13 mouse cellular contexts compared by ENCODE assay signal in the genomic region with DNA sequence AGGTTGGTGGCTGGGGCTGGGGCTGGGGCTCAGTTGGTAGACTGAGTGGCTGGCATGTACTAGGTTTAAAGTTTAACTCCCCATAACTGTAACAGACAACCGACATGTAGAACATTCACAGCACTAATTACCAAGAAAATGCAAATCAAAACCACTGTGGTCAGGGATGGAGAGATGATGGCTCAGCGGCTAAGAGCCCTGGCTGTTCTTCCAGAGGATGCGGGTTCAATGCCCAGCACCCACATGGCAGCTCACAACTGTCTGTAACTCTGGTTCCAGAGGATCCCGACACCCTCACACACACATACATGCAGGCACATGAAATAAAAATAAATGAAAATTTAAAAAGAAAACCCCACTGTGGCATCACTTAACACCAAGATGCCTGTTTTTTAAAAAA. TPM values are rescaled to one million over a fixed set of nuclear protein-coding genes. Genes with fewer than 3 reads are reported as not detected.
A peak's percentile ranks its signal among the peaks of the same experiment; 100 is the strongest.
DNase-seq lines count a peak whose midpoint lies in the region; ATAC-seq and TF ChIP-seq lines count a peak whose summit lies in the region.
"Had no signal": no experiment of that assay in that cellular context is flagged by ENCODE, and none has a peak within 500 bp of the region (broad histone marks: within the 10 kb centered on the region; RNA-seq: fewer than 3 reads in every experiment).

No protein-coding gene starts in this region.

- H3K4me1 ChIP-seq in heart, embryonic 16.5 days (ENCODE audit: control insufficient read depth, insufficient read depth, low read length): peaks cover 52% of the 10 kb centered on the region
- H3K4me1 ChIP-seq in lung, embryonic 15.5 days: peaks cover 59% of the 10 kb centered on the region
- H3K4me1 ChIP-seq in intestine, embryonic 15.5 days (replicated peaks): peaks cover 38% of the 10 kb centered on the region
- peaks cover 30% of the 10 kb centered on the region for H3K4me1 ChIP-seq in stomach, embryonic 16.5 days (ENCODE audit: control insufficient read depth, insufficient read depth, low read length)
- H3K4me1 ChIP-seq in midbrain, postnatal 0 days (ENCODE audit: insufficient read depth, low read length): no peaks in the 10 kb centered on the region

- H3K27ac ChIP-seq in heart, embryonic 16.5 days (ENCODE audit: low read length): peak overlapping the region; percentile 69
- H3K27ac ChIP-seq in lung, embryonic 15.5 days: 0 out of 2 replicates have a peak overlapping the region, but pooled peaks have one; percentile 44
- H3K27ac ChIP-seq in intestine, embryonic 15.5 days: peak overlapping the region; percentile 48
- H3K27ac ChIP-seq in stomach, embryonic 16.5 days (ENCODE audit: low read length): peak overlapping the region; percentile 55
- no peak overlapping the region for H3K27ac ChIP-seq in midbrain, postnatal 0 days (ENCODE audit: low read depth, low read length)
- H3K27ac ChIP-seq: midbrain, embryonic 13.5 days had no signal

- no peak for ATAC-seq in heart, embryonic 16.5 days (replicated peaks; ENCODE audit: extremely low read depth, insufficient read depth, low FRiP score)
- no peak for ATAC-seq in lung, embryonic 15.5 days (ENCODE audit: borderline replicate concordance, extremely low read depth, low FRiP score, low TSS enrichment)
- ATAC-seq in intestine, embryonic 15.5 days: no peak
- no peak for ATAC-seq in stomach, embryonic 16.5 days (ENCODE audit: insufficient read depth, low FRiP score)
- ATAC-seq in midbrain, postnatal 0 days (ENCODE audit: low FRiP score): no peak
- ATAC-seq: forebrain, embryonic 14.5 days; midbrain, embryonic 13.5 days had no signal

- H3K9me3 ChIP-seq in heart, embryonic 16.5 days (replicated peaks; ENCODE audit: control insufficient read depth, low read length): no peaks in the 10 kb centered on the region
- H3K9me3 ChIP-seq in lung, embryonic 15.5 days: no peaks in the 10 kb centered on the region
- H3K9me3 ChIP-seq in intestine, embryonic 15.5 days: no peaks in the 10 kb centered on the region
- no peaks in the 10 kb centered on the region for H3K9me3 ChIP-seq in stomach, embryonic 16.5 days (replicated peaks; ENCODE audit: control insufficient read depth, low read length)
- no peaks in the 10 kb centered on the region for H3K9me3 ChIP-seq in midbrain, postnatal 0 days (ENCODE audit: low read length)
- H3K9me3 ChIP-seq: midbrain, embryonic 13.5 days had no signal

- 86% methylated on average over 4 of the region's 4 CpGs for WGBS in heart, embryonic 16.5 days
- 90% methylated on average over 4 of the region's 4 CpGs for WGBS in lung, embryonic 15.5 days
- WGBS in intestine, embryonic 15.5 days: 85% methylated on average over 4 of the region's 4 CpGs
- 83% methylated on average over 4 of the region's 4 CpGs for WGBS in stomach, embryonic 16.5 days
- 86% methylated on average over 4 of the region's 4 CpGs for WGBS in midbrain, postnatal 0 days

- no peak for TF ChIP-seq CTCF in midbrain, postnatal 0 days (IDR thresholded peaks at IDR 0.05)

- H3K9ac ChIP-seq in heart, embryonic 16.5 days (ENCODE audit: low read length): peak overlapping the region; percentile 44; the same call in 1 of the 2 replicates
- no peak overlapping the region for H3K9ac ChIP-seq in lung, embryonic 15.5 days
- H3K9ac ChIP-seq in intestine, embryonic 15.5 days: no peak overlapping the region
- peak overlapping the region; percentile 10; the same call in 1 of the 2 replicates for H3K9ac ChIP-seq in stomach, embryonic 16.5 days (ENCODE audit: low read length)
- no peak overlapping the region for H3K9ac ChIP-seq in midbrain, postnatal 0 days (replicated peaks; ENCODE audit: low read length, poor library complexity, severe bottlenecking)
- H3K9ac ChIP-seq: midbrain, embryonic 13.5 days had no signal

- H3K36me3 ChIP-seq in heart, embryonic 16.5 days (ENCODE audit: control insufficient read depth, insufficient read depth): no peaks in the 10 kb centered on the region
- H3K36me3 ChIP-seq in lung, embryonic 15.5 days: no peaks in the 10 kb centered on the region
- no peaks in the 10 kb centered on the region for H3K36me3 ChIP-seq in intestine, embryonic 15.5 days
- no peaks in the 10 kb centered on the region for H3K36me3 ChIP-seq in stomach, embryonic 16.5 days (ENCODE audit: control insufficient read depth, insufficient read depth, low read length)
- H3K36me3 ChIP-seq in midbrain, postnatal 0 days (ENCODE audit: insufficient read depth, low read length): no peaks in the 10 kb centered on the region
- H3K36me3 ChIP-seq: G1E; midbrain, embryonic 13.5 days had no signal

- H3K27me3 ChIP-seq in heart, embryonic 16.5 days (ENCODE audit: control insufficient read depth, insufficient read depth, low read length): no peaks in the 10 kb centered on the region
- H3K27me3 ChIP-seq in lung, embryonic 15.5 days: no peaks in the 10 kb centered on the region
- H3K27me3 ChIP-seq in intestine, embryonic 15.5 days (replicated peaks): no peaks in the 10 kb centered on the region
- no peaks in the 10 kb centered on the region for H3K27me3 ChIP-seq in stomach, embryonic 16.5 days (ENCODE audit: control insufficient read depth, insufficient read depth, low read length)
- H3K27me3 ChIP-seq in midbrain, postnatal 0 days (ENCODE audit: insufficient read depth, low read length): no peaks in the 10 kb centered on the region
- H3K27me3 ChIP-seq: midbrain, embryonic 13.5 days had no signal

- DNase-seq in heart, adult 9 months (ENCODE audit: low spot score in 2 of 2): no peak
- no peak for DNase-seq in lung, postnatal 36 days
- no peak for DNase-seq in right cerebral cortex, adult 18-20 months
- DNase-seq in midbrain, postnatal 0 days (ENCODE audit: low spot score): no peak
- DNase-seq: cerebellum, adult 11-12 months; thymus, postnatal 14 days had no signal

- H3K4me2 ChIP-seq in heart, embryonic 16.5 days (ENCODE audit: low read depth, low read length): peak overlapping the region; percentile 41
- no peak overlapping the region for H3K4me2 ChIP-seq in lung, embryonic 15.5 days
- H3K4me2 ChIP-seq in intestine, embryonic 15.5 days (replicated peaks): 0 out of 2 replicates have a peak overlapping the region, but pooled peaks have one; percentile 11
- peak overlapping the region; percentile 31; the same call in 1 of the 2 replicates for H3K4me2 ChIP-seq in stomach, embryonic 16.5 days (ENCODE audit: low read depth, low read length)
- no peak overlapping the region for H3K4me2 ChIP-seq in midbrain, postnatal 0 days (ENCODE audit: low read depth, low read length, poor library complexity, severe bottlenecking)
- H3K4me2 ChIP-seq: midbrain, embryonic 13.5 days had no signal

- no peak overlapping the region for H3K4me3 ChIP-seq in heart, embryonic 16.5 days (ENCODE audit: low read length)
- H3K4me3 ChIP-seq in lung, embryonic 15.5 days: no peak overlapping the region
- H3K4me3 ChIP-seq in intestine, embryonic 15.5 days (replicated peaks): no peak overlapping the region
- no peak overlapping the region for H3K4me3 ChIP-seq in stomach, embryonic 16.5 days (replicated peaks; ENCODE audit: low read length)
- H3K4me3 ChIP-seq in midbrain, postnatal 0 days (ENCODE audit: low read depth, low read length): no peak overlapping the region
- H3K4me3 ChIP-seq: midbrain, embryonic 13.5 days had no signal

RNA-seq across cellular contexts. Expression of a gene that starts 18.8 kb away (rescaled TPM):
- 13.5 and 15.8 TPM in 2 replicates for polyA plus RNA-seq in heart, embryonic 16.5 days (2015; fragmentation: Nextera tagmentation; extraction: Ambion mirVana)
- polyA plus RNA-seq in lung, embryonic 15.5 days (2015; fragmentation: Nextera tagmentation; extraction: Ambion mirVana): 17.1 and 17.6 TPM in 2 replicates
- 18.8 and 19.3 TPM in 2 replicates for polyA plus RNA-seq in intestine, embryonic 15.5 days (2015; fragmentation: Nextera tagmentation; extraction: Ambion mirVana)
- 12.0 and 13.5 TPM in 2 replicates for polyA plus RNA-seq in stomach, embryonic 16.5 days (2015; fragmentation: Nextera tagmentation; extraction: Ambion mirVana)
- total RNA-seq in midbrain, postnatal 0 days (2014; rRNA removed): 5.2 and 5.8 TPM in 2 replicates
- 2.0 TPM in 2 replicates for polyA plus RNA-seq in midbrain, postnatal 0 days (2015; fragmentation: Nextera tagmentation; extraction: Ambion mirVana)
- total RNA-seq: G1E had no signal
- polyA plus RNA-seq: G1E had no signal

Comparison
In these comparisons a context has a peak if more than half of its experiments do, and no peak if none do; other contexts are left out.
1. H3K4me2 ChIP-seq: peak in heart, embryonic 16.5 days (single experiment), intestine, embryonic 15.5 days (single experiment) and stomach, embryonic 16.5 days (single experiment); none in lung, embryonic 15.5 days (single experiment) and midbrain, postnatal 0 days (single experiment).
2. H3K9ac ChIP-seq: peak in heart, embryonic 16.5 days (single experiment) and stomach, embryonic 16.5 days (single experiment); none in lung, embryonic 15.5 days (single experiment), intestine, embryonic 15.5 days (single experiment) and midbrain, postnatal 0 days (single experiment).